ENCODE assay signal across 8 mouse cellular contexts in genomic region chr11:120354304-120355276, GRCm38 (mm10). TPM values are rescaled to one million over a fixed set of nuclear protein-coding genes. Genes with fewer than 3 reads are reported as not detected.
DNase-seq lines count a peak whose midpoint lies in the region; ATAC-seq and TF ChIP-seq lines count a peak whose summit lies in the region.

No protein-coding gene starts in this region.

- no peak overlapping the region for H3K4me3 ChIP-seq in intestine, embryonic 14.5 days (ENCODE audit: low read depth, low read length)
- H3K4me3 ChIP-seq in intestine, embryonic 16.5 days (ENCODE audit: low read length): no peak overlapping the region
- H3K4me3 ChIP-seq in intestine, postnatal 0 days (ENCODE audit: low read depth, low read length): no peak overlapping the region
- H3K4me3 ChIP-seq in hindbrain, embryonic 11.5 days (ENCODE audit: low read depth, low read length): no peak overlapping the region

- 86% methylated on average over 17 of the region's 17 CpGs for WGBS in intestine, embryonic 14.5 days
- 83% methylated on average over 17 of the region's 17 CpGs for WGBS in intestine, embryonic 16.5 days
- WGBS in intestine, postnatal 0 days: 80% methylated on average over 17 of the region's 17 CpGs
- WGBS in hindbrain, embryonic 11.5 days: 93% methylated on average over 17 of the region's 17 CpGs

- H3K4me2 ChIP-seq in intestine, embryonic 14.5 days (ENCODE audit: low read length): no peak overlapping the region
- no peak overlapping the region for H3K4me2 ChIP-seq in intestine, embryonic 16.5 days (ENCODE audit: low read depth, low read length)
- H3K4me2 ChIP-seq in intestine, postnatal 0 days (replicated peaks; ENCODE audit: low read depth): peak overlapping the region; percentile 55
- H3K4me2 ChIP-seq in hindbrain, embryonic 11.5 days (replicated peaks; ENCODE audit: low read depth, low read length): no peak overlapping the region

- H3K9ac ChIP-seq in intestine, embryonic 14.5 days (ENCODE audit: low read length): no peak overlapping the region
- H3K9ac ChIP-seq in intestine, embryonic 16.5 days (ENCODE audit: low read depth, low read length): no peak overlapping the region; the same call in 1 of the 2 replicates
- no peak overlapping the region for H3K9ac ChIP-seq in intestine, postnatal 0 days (ENCODE audit: low read depth, low read length)
- no peak overlapping the region for H3K9ac ChIP-seq in hindbrain, embryonic 11.5 days (ENCODE audit: low read depth, low read length)

- H3K4me1 ChIP-seq in intestine, embryonic 14.5 days (replicated peaks; ENCODE audit: control insufficient read depth, insufficient read depth, low read length): peaks cover 58% of the 10 kb centered on the region
- H3K4me1 ChIP-seq in intestine, embryonic 16.5 days (ENCODE audit: control insufficient read depth, insufficient read depth, low read length): peaks cover 68% of the 10 kb centered on the region
- H3K4me1 ChIP-seq in intestine, postnatal 0 days (replicated peaks; ENCODE audit: control insufficient read depth, insufficient read depth, low read length): no peaks in the 10 kb centered on the region; the same call in 1 of the 2 replicates
- peaks cover 20% of the 10 kb centered on the region for H3K4me1 ChIP-seq in hindbrain, embryonic 11.5 days (replicated peaks; ENCODE audit: control insufficient read depth, insufficient read depth, low read length)

- no peaks in the 10 kb centered on the region for H3K36me3 ChIP-seq in intestine, embryonic 14.5 days (ENCODE audit: control insufficient read depth, insufficient read depth, low read length)
- no peaks in the 10 kb centered on the region for H3K36me3 ChIP-seq in intestine, embryonic 16.5 days (ENCODE audit: control insufficient read depth, insufficient read depth, low read length)
- no peaks in the 10 kb centered on the region for H3K36me3 ChIP-seq in intestine, postnatal 0 days (ENCODE audit: control insufficient read depth, insufficient read depth)
- H3K36me3 ChIP-seq in hindbrain, embryonic 11.5 days (ENCODE audit: control insufficient read depth, insufficient read depth, low read length): no peaks in the 10 kb centered on the region

- no peaks in the 10 kb centered on the region for H3K27me3 ChIP-seq in intestine, embryonic 14.5 days (replicated peaks; ENCODE audit: control insufficient read depth, insufficient read depth, low read length)
- H3K27me3 ChIP-seq in intestine, embryonic 16.5 days (replicated peaks; ENCODE audit: control insufficient read depth, insufficient read depth, low read length): no peaks in the 10 kb centered on the region
- no peaks in the 10 kb centered on the region for H3K27me3 ChIP-seq in intestine, postnatal 0 days (replicated peaks; ENCODE audit: control insufficient read depth, insufficient read depth, low read length)
- H3K27me3 ChIP-seq in hindbrain, embryonic 11.5 days (ENCODE audit: control insufficient read depth, insufficient read depth, low read length): no peaks in the 10 kb centered on the region

- peak overlapping the region; percentile 100; the same call in 1 of the 2 replicates for H3K27ac ChIP-seq in intestine, embryonic 14.5 days (ENCODE audit: low read depth)
- no peak overlapping the region for H3K27ac ChIP-seq in intestine, embryonic 16.5 days (ENCODE audit: low read length)
- peak overlapping the region; percentile 74; the same call in 1 of the 2 replicates for H3K27ac ChIP-seq in intestine, postnatal 0 days (ENCODE audit: low read depth, low read length)
- no peak overlapping the region for H3K27ac ChIP-seq in hindbrain, embryonic 11.5 days (ENCODE audit: low read depth, low read length)

- no peak for DNase-seq in intestine, embryonic 14.5 days (ENCODE audit: low spot score)
- peak; percentile 85 for DNase-seq in 3T3-L1 (ENCODE audit: low read depth, low spot score)
- peak; percentile 60 for DNase-seq in adrenal gland, adult 2 months
- no peak for DNase-seq in left cerebral cortex, adult 11 months (ENCODE audit: low spot score)
- no peak for DNase-seq in hindbrain, embryonic 11.5 days (ENCODE audit: low spot score)
- no peak for DNase-seq in layer of hippocampus, adult 18-20 months (ENCODE audit: low spot score in 2 of 2)

- TF ChIP-seq CTCF in intestine, postnatal 0 days (IDR thresholded peaks at IDR 0.05; ENCODE audit: low read depth): no peak

- no peak for ATAC-seq in intestine, embryonic 14.5 days (replicated peaks; ENCODE audit: low FRiP score, low TSS enrichment, low read depth)
- no peak for ATAC-seq in intestine, embryonic 16.5 days
- no peak for ATAC-seq in intestine, postnatal 0 days
- ATAC-seq in hindbrain, embryonic 11.5 days (ENCODE audit: low FRiP score): no peak

- H3K9me3 ChIP-seq in intestine, embryonic 14.5 days (ENCODE audit: control insufficient read depth, low read length): no peaks in the 10 kb centered on the region
- no peaks in the 10 kb centered on the region for H3K9me3 ChIP-seq in intestine, embryonic 16.5 days (ENCODE audit: control insufficient read depth, low read length)
- H3K9me3 ChIP-seq in intestine, postnatal 0 days (ENCODE audit: control insufficient read depth): no peaks in the 10 kb centered on the region
- H3K9me3 ChIP-seq in hindbrain, embryonic 11.5 days (ENCODE audit: control insufficient read depth, low read length): no peaks in the 10 kb centered on the region

RNA-seq across cellular contexts. Expression of gene Actg1, which starts 6.2 kb away (rescaled TPM):
- 2,797 and 3,021 TPM in 2 replicates for polyA plus RNA-seq in intestine, embryonic 14.5 days (2014; fragmentation: Nextera tagmentation; extraction: Ambion mirVana)
- polyA plus RNA-seq in intestine, embryonic 16.5 days (2015; fragmentation: Nextera tagmentation; extraction: Ambion mirVana): 2,886 and 2,944 TPM in 2 replicates
- total RNA-seq in adrenal gland, adult 2 months (2021): 1,000 to 10,000 TPM in 1 of 2 experiments, 100 to 1,000 TPM in 1; 913 to 1,618 TPM
- polyA plus RNA-seq in adrenal gland, adult 2 months (2012; rRNA removed): 531 and 632 TPM in 2 replicates
- 1,513 and 1,605 TPM in 2 replicates for polyA plus RNA-seq in intestine, postnatal 0 days (2015; fragmentation: Nextera tagmentation; extraction: Ambion mirVana)
- 3,592 and 3,665 TPM in 2 replicates for polyA plus RNA-seq in hindbrain, embryonic 11.5 days (2014; fragmentation: Nextera tagmentation; extraction: Ambion mirVana)
- 1,000 to 10,000 TPM; 1,279 to 1,291 TPM for total RNA-seq in layer of hippocampus, adult 18-20 months (2021)

RNA-seq across cellular contexts. Expression of gene Fscn2, which starts 6.7 kb away (rescaled TPM):
- 0.12 and 0.65 TPM in 2 replicates for polyA plus RNA-seq in intestine, embryonic 14.5 days (2014; fragmentation: Nextera tagmentation; extraction: Ambion mirVana)
- 0.55 TPM in 1 of 2 replicates, not detected in the other for polyA plus RNA-seq in intestine, embryonic 16.5 days (2015; fragmentation: Nextera tagmentation; extraction: Ambion mirVana)
- total RNA-seq in adrenal gland, adult 2 months (2021): under 1 TPM; 0.17 to 0.58 TPM
- polyA plus RNA-seq in adrenal gland, adult 2 months (2012; rRNA removed): 0.16 and 0.22 TPM in 2 replicates
- polyA plus RNA-seq in intestine, postnatal 0 days (2015; fragmentation: Nextera tagmentation; extraction: Ambion mirVana): 0.14 and 0.16 TPM in 2 replicates
- 1.1 and 1.5 TPM in 2 replicates for polyA plus RNA-seq in hindbrain, embryonic 11.5 days (2014; fragmentation: Nextera tagmentation; extraction: Ambion mirVana)
- under 1 TPM in 1 of 2 experiments, not detected in 1; 0.61 TPM for total RNA-seq in layer of hippocampus, adult 18-20 months (2021)

RNA-seq across cellular contexts. Expression of gene Faap100, which starts 24.0 kb away (rescaled TPM):
- polyA plus RNA-seq in intestine, embryonic 14.5 days (2014; fragmentation: Nextera tagmentation; extraction: Ambion mirVana): 32.6 and 37.0 TPM in 2 replicates
- polyA plus RNA-seq in intestine, embryonic 16.5 days (2015; fragmentation: Nextera tagmentation; extraction: Ambion mirVana): 26.6 and 28.6 TPM in 2 replicates
- 10 to 100 TPM; 17.6 to 24.1 TPM for total RNA-seq in adrenal gland, adult 2 months (2021)
- polyA plus RNA-seq in adrenal gland, adult 2 months (2012; rRNA removed): 192 and 223 TPM in 2 replicates
- 9.7 and 11.7 TPM in 2 replicates for polyA plus RNA-seq in intestine, postnatal 0 days (2015; fragmentation: Nextera tagmentation; extraction: Ambion mirVana)
- polyA plus RNA-seq in hindbrain, embryonic 11.5 days (2014; fragmentation: Nextera tagmentation; extraction: Ambion mirVana): 27.8 and 33.6 TPM in 2 replicates
- total RNA-seq in layer of hippocampus, adult 18-20 months (2021): 10 to 100 TPM; 16.7 to 18.4 TPM

Comparison
In these comparisons a context has a peak if more than half of its experiments do, and no peak if none do; other contexts are left out.
1. H3K27ac ChIP-seq: peak in intestine, embryonic 14.5 days (single experiment) and intestine, postnatal 0 days (single experiment); none in intestine, embryonic 16.5 days (single experiment) and hindbrain, embryonic 11.5 days (single experiment).
2. DNase-seq: peak in 3T3-L1 (single experiment) and adrenal gland, adult 2 months (single experiment); none in intestine, embryonic 14.5 days (single experiment), left cerebral cortex, adult 11 months (single experiment), hindbrain, embryonic 11.5 days (single experiment) and layer of hippocampus, adult 18-20 months (0 of 2).